In genomic region chr19:53248023-53248494, GRCm38 (mm10) we compare ENCODE assay signal across 8 mouse cellular contexts.
DNase-seq lines count a peak whose midpoint lies in the region; ATAC-seq and TF ChIP-seq lines count a peak whose summit lies in the region.

No protein-coding gene starts in this region.

- POLR2A ChIA-PET in Patski (lab: Charles Lee), result interaction anchor here (0.6 kb wide), 1 partner anchor 60 kb away, joined by 3 read pairs; no protein-coding TSS in a partner anchor

- H3K9me3 ChIP-seq in intestine, postnatal 0 days (ENCODE audit: control insufficient read depth), result no peaks in the 10 kb centered on the region
- H3K9me3 ChIP-seq in limb, embryonic 10.5 days (replicated peaks), result no peaks in the 10 kb centered on the region
- no peaks in the 10 kb centered on the region for H3K9me3 ChIP-seq in midbrain, embryonic 13.5 days

- TF ChIP-seq CTCF in Patski (IDR thresholded peaks at IDR 0.05), result peak; percentile 88
- peak; percentile 73; the same call in 1 of the 2 replicates for TF ChIP-seq CTCF in cortical plate, adult 2 months (IDR thresholded peaks at IDR 0.05; ENCODE audit: extremely low read depth, insufficient read depth, low read length)
- peak; percentile 91 for TF ChIP-seq CTCF in intestine, postnatal 0 days (IDR thresholded peaks at IDR 0.05; ENCODE audit: low read depth)

- H3K36me3 ChIP-seq in intestine, postnatal 0 days (ENCODE audit: control insufficient read depth, insufficient read depth), result peaks cover 18% of the 10 kb centered on the region
- H3K36me3 ChIP-seq in limb, embryonic 10.5 days, result peaks cover 33% of the 10 kb centered on the region
- no peaks in the 10 kb centered on the region for H3K36me3 ChIP-seq in midbrain, embryonic 13.5 days

- in situ Hi-C loops in Patski (cut with MboI; ENCODE audit: low pct_unique_long_range_greater_than_20kb), result loop anchor here (5.0 to 10.0 kb wide), 3 partner anchors 64 to 327 kb away; partner anchors contain the start of gene Mxi1

- H3K4me3 ChIP-seq in cortical plate, adult 2 months (ENCODE audit: insufficient read depth, low read length), result no peak overlapping the region
- no peak overlapping the region for H3K4me3 ChIP-seq in intestine, postnatal 0 days (ENCODE audit: low read depth, low read length)
- H3K4me3 ChIP-seq in limb, embryonic 10.5 days, result no peak overlapping the region
- peak overlapping the region; percentile 15; the same call in 1 of the 2 replicates for H3K4me3 ChIP-seq in midbrain, embryonic 13.5 days (replicated peaks)

- DNase-seq in 3134 (ENCODE audit: extremely low read depth, insufficient read length, low spot score) (peak; percentile 34), Patski (ENCODE audit: low read depth, low spot score) (peak; percentile 35)
- DNase-seq in heart, adult 8-10 months (ENCODE audit: low spot score), result peak; percentile 65
- peak; percentile 49 for DNase-seq in limb, embryonic 10.5 days (ENCODE audit: low spot score)
- peak; percentile 35 to 59 for DNase-seq in spleen, postnatal 36 days (ENCODE audit: low spot score in 2 of 2)

- H3K9ac ChIP-seq in intestine, postnatal 0 days (ENCODE audit: low read depth, low read length), result no peak overlapping the region
- H3K9ac ChIP-seq in midbrain, embryonic 13.5 days (replicated peaks), result no peak overlapping the region

- CTCF ChIA-PET in Patski (lab: Charles Lee), result interaction anchor here (0.7 to 2.6 kb wide), 17 partner anchors 9 to 205 kb away, joined by 3 to 20 read pairs (median 5); partner anchors contain the start of gene Mxi1

- H3K4me2 ChIP-seq in intestine, postnatal 0 days (replicated peaks; ENCODE audit: low read depth), result peak overlapping the region; percentile 24; the same call in 1 of the 2 replicates
- H3K4me2 ChIP-seq in midbrain, embryonic 13.5 days (replicated peaks), result peak overlapping the region; percentile 37

- TF ChIP-seq POLR2A in cortical plate, adult 2 months (IDR thresholded peaks at IDR 0.05; ENCODE audit: extremely low read depth, insufficient read depth, low read length), result no peak

- 14% methylated on average over 11 of the region's 11 CpGs for WGBS in intestine, postnatal 0 days
- 22% methylated on average over 11 of the region's 11 CpGs for WGBS in limb, embryonic 10.5 days
- WGBS in midbrain, embryonic 13.5 days, result 11% methylated on average over 11 of the region's 11 CpGs

- H3K27me3 ChIP-seq in Patski, result no peaks in the 10 kb centered on the region
- no peaks in the 10 kb centered on the region for H3K27me3 ChIP-seq in intestine, postnatal 0 days (replicated peaks; ENCODE audit: control insufficient read depth, insufficient read depth, low read length)
- no peaks in the 10 kb centered on the region for H3K27me3 ChIP-seq in limb, embryonic 10.5 days (ENCODE audit: low read depth, poor library complexity, severe bottlenecking)
- H3K27me3 ChIP-seq in midbrain, embryonic 13.5 days, result no peaks in the 10 kb centered on the region

- H3K27ac ChIP-seq in cortical plate, adult 2 months (ENCODE audit: insufficient read depth, low read length), result no peak overlapping the region
- peak overlapping the region; percentile 29; the same call in 1 of the 2 replicates for H3K27ac ChIP-seq in intestine, postnatal 0 days (ENCODE audit: low read depth, low read length)
- peak overlapping the region; percentile 77 for H3K27ac ChIP-seq in limb, embryonic 10.5 days
- H3K27ac ChIP-seq in midbrain, embryonic 13.5 days, result no peak overlapping the region

- peak; percentile 45 for ATAC-seq in Patski
- ATAC-seq in intestine, postnatal 0 days, result no peak
- ATAC-seq in midbrain, embryonic 13.5 days, result peak; percentile 72

- H3K4me1 ChIP-seq in cortical plate, adult 2 months (ENCODE audit: control insufficient read depth, insufficient read depth, low read length), result no peaks in the 10 kb centered on the region
- H3K4me1 ChIP-seq in intestine, postnatal 0 days (replicated peaks; ENCODE audit: control insufficient read depth, insufficient read depth, low read length), result no peaks in the 10 kb centered on the region
- 0 out of 2 replicates have a peak, but pooled peaks cover 2% of the 10 kb centered on the region for H3K4me1 ChIP-seq in limb, embryonic 10.5 days
- H3K4me1 ChIP-seq in midbrain, embryonic 13.5 days (replicated peaks), result peaks cover 7% of the 10 kb centered on the region; the same call in 1 of the 2 replicates

Comparison
In these comparisons a context has a peak if more than half of its experiments do, and no peak if none do; other contexts are left out.
1. H3K27ac ChIP-seq: peak in intestine, postnatal 0 days (single experiment) and limb, embryonic 10.5 days (single experiment); none in cortical plate, adult 2 months (single experiment) and midbrain, embryonic 13.5 days (single experiment).
2. Peak in every context shown above with its lines, with median percentiles within 50 percentile points of each other: DNase-seq and CTCF ChIP-seq.